Mouse (Mus musculus): ENCODE measurements around the gene Golph3l. TPM values are rescaled to one million over a fixed set of nuclear protein-coding genes. Genes with fewer than 3 reads are reported as not detected.

Gene Golph3l
- polyA plus RNA-seq, 1 experiment from 2014 or later: 29.4 TPM

- H3K27me3 ChIP-seq: no peaks in the 10 kb centered on the region
- H3K27ac ChIP-seq: peak overlapping the region; percentile 86
- no peaks in the 10 kb centered on the region for H3K9me3 ChIP-seq
- no peak for ATAC-seq (ENCODE audit: insufficient number of reproducible peaks, low FRiP score, low TSS enrichment, low read depth)
- 26% methylated on average over 7 of the region's 7 CpGs for WGBS
- peaks cover 46% of the 10 kb centered on the region for H3K4me1 ChIP-seq
- no peak overlapping the region for H3K9ac ChIP-seq
- H3K36me3 ChIP-seq: peaks cover 34% of the 10 kb centered on the region
- 0 out of 2 replicates have a peak overlapping the region, but pooled peaks have one; percentile 1 for H3K4me2 ChIP-seq
- H3K4me3 ChIP-seq: no peak overlapping the region
Observed at GRCm38 (mm10) chr3:95668026-95668425, 79.3 kb downstream of the Golph3l start.

Other genes with a start within 250 kb of the Golph3l start
- 35.9 and 36.9 TPM in 2 replicates for gene Setdb1, start 231.7 kb upstream of the Golph3l start, polyA plus RNA-seq (2015; fragmentation: Nextera tagmentation; extraction: Ambion mirVana)
- not detected in 2 replicates for gene 4930558C23Rik, start 186.1 kb upstream of the Golph3l start, polyA plus RNA-seq (2015; fragmentation: Nextera tagmentation; extraction: Ambion mirVana)
- gene Arnt, start 154.5 kb upstream of the Golph3l start, polyA plus RNA-seq (2015; fragmentation: Nextera tagmentation; extraction: Ambion mirVana): 49.5 and 52.3 TPM in 2 replicates
- gene Ctsk, start 89.7 kb upstream of the Golph3l start, polyA plus RNA-seq (2015; fragmentation: Nextera tagmentation; extraction: Ambion mirVana): 97.6 and 148 TPM in 2 replicates
- 20.9 and 23.8 TPM in 2 replicates for gene Ctss, start 62.1 kb upstream of the Golph3l start, polyA plus RNA-seq (2015; fragmentation: Nextera tagmentation; extraction: Ambion mirVana)
- not detected in 2 replicates for gene Hormad1, start 29.3 kb upstream of the Golph3l start, polyA plus RNA-seq (2015; fragmentation: Nextera tagmentation; extraction: Ambion mirVana)
- 73.4 and 74.7 TPM in 2 replicates for gene Ensa, start 36.1 kb downstream of the Golph3l start, polyA plus RNA-seq (2015; fragmentation: Nextera tagmentation; extraction: Ambion mirVana)
- 35.2 and 46.1 TPM in 2 replicates for gene Mcl1, start 69.9 kb downstream of the Golph3l start, polyA plus RNA-seq (2015; fragmentation: Nextera tagmentation; extraction: Ambion mirVana)
- gene Adamtsl4, start 99.0 kb downstream of the Golph3l start, polyA plus RNA-seq (2015; fragmentation: Nextera tagmentation; extraction: Ambion mirVana): 5.4 and 11.2 TPM in 2 replicates
- 23.7 and 35.8 TPM in 2 replicates for gene Ecm1, start 150.6 kb downstream of the Golph3l start, polyA plus RNA-seq (2015; fragmentation: Nextera tagmentation; extraction: Ambion mirVana)
- 39.8 and 40.4 TPM in 2 replicates for gene Tars2, start 171.3 kb downstream of the Golph3l start, polyA plus RNA-seq (2015; fragmentation: Nextera tagmentation; extraction: Ambion mirVana)
- gene Rprd2, start 229.9 kb downstream of the Golph3l start, polyA plus RNA-seq (2015; fragmentation: Nextera tagmentation; extraction: Ambion mirVana): 19.3 and 19.6 TPM in 2 replicates